Mouse (Mus musculus) small intestine, adult 2 months (tissue): ENCODE measurements at regions not wholly inside any gene's neighbourhood (a gene's known extent, or its start where the extent isn't known, plus 50 kb on each side); places are given as distances from the start of the nearest gene placed in this dataset.

ENCODE experiments used
- H3K27ac ChIP-seq: fragments of 200-500 bp; 2 replicates; pipeline ENCODE4 v1.5.1; 2012; ENCODE audit warnings: low read depth, low read length, control low read depth, inconsistent platforms; ENCODE audit not compliant: insufficient read depth
- H3K27me3 ChIP-seq: fragments of 200-500 bp; 2 replicates; pipeline ENCODE4 v1.6.1; 2012; ENCODE audit warnings: mild to moderate bottlenecking, moderate library complexity, low read length, inconsistent platforms; ENCODE audit not compliant: control insufficient read depth, insufficient read depth
- H3K36me3 ChIP-seq: fragments of 200-500 bp; 2 replicates; pipeline ENCODE4 v1.6.1; 2012; ENCODE audit warnings: mild to moderate bottlenecking, low read length, control low read depth, inconsistent platforms; ENCODE audit not compliant: control insufficient read depth, insufficient read depth
- H3K4me1 ChIP-seq: fragments of 200-500 bp; 2 replicates; pipeline ENCODE4 v1.6.1; 2012; ENCODE audit warnings: low read length, inconsistent platforms, mixed read lengths; ENCODE audit not compliant: control insufficient read depth, insufficient read depth, insufficient read length
- H3K4me3 ChIP-seq: fragments of 200-500 bp; 2 replicates; pipeline ENCODE4 v1.5.1; 2012; ENCODE audit warnings: low read depth, mild to moderate bottlenecking, control low read depth, inconsistent platforms, low read length, moderate library complexity
- CTCF ChIP-seq: fragments of 200-500 bp; IDR thresholded peaks from 2 replicates; pipeline ENCODE4 v1.5.1; 2012; ENCODE audit warnings: low read depth, mild to moderate bottlenecking, control low read depth, inconsistent platforms, low read length, moderate library complexity, mixed read lengths; ENCODE audit not compliant: insufficient replicate concordance, insufficient read length; ENCODE audit errors: extremely low read depth
- POLR2A ChIP-seq: fragments of 200-500 bp; IDR thresholded peaks from 2 replicates; pipeline ENCODE4 v1.6.1; 2012; ENCODE audit warnings: low read depth, mild to moderate bottlenecking, control low read depth, inconsistent platforms, low read length, moderate library complexity
- WGBS: fragments of 180-500 bp; shearing (Covaris S2); methylation state at CpG from one replicate; pipeline ENCODE4 v1.1.7; 2018; 5-methylcytosine and 5-hydroxymethylcytosine counted together

DNA sequence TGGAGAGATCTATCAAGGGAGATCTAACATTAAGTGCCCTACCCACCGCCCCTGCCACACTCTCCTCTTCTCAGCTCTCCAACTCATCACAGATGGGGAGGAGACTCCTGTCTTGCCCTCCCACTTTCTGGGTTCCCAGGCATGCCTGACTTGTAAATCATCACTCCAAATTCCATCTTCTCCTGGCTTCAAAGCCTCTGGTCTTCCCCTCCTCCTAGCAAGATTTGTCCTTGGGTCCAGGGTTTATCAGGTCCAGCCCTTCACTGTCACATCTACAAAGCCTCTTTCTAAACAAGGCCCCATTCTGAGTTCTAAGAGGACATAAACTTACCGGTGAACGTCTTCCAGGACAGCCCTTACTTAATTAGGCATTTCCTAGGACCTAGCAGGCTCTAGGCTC lies 73.3 kb upstream of the Col5a1 start:
- 37% methylated on average over 3 of the region's 3 CpGs for WGBS
- no peaks in the 10 kb centered on the region for H3K36me3 ChIP-seq
- H3K27ac ChIP-seq: no peak overlapping the region
- H3K4me3 ChIP-seq: no peak overlapping the region
- H3K4me1 ChIP-seq: no peaks in the 10 kb centered on the region
- no peaks in the 10 kb centered on the region for H3K27me3 ChIP-seq
- TF ChIP-seq CTCF: no peak
- TF ChIP-seq POLR2A: no peak

GRCm38 (mm10) chr2:27813370-27813769 lies 72.9 kb upstream of the Col5a1 start:
- no peak for TF ChIP-seq CTCF
- no peak for TF ChIP-seq POLR2A
- Histone ChIP-seq H3K27ac (no peak overlapping the region), H3K27me3 (no peaks in the 10 kb centered on the region), H3K4me3 (no peak overlapping the region), H3K4me1 (no peaks in the 10 kb centered on the region), H3K36me3 (no peaks in the 10 kb centered on the region)
- 61% methylated on average over 6 of the region's 6 CpGs for WGBS

DNA sequence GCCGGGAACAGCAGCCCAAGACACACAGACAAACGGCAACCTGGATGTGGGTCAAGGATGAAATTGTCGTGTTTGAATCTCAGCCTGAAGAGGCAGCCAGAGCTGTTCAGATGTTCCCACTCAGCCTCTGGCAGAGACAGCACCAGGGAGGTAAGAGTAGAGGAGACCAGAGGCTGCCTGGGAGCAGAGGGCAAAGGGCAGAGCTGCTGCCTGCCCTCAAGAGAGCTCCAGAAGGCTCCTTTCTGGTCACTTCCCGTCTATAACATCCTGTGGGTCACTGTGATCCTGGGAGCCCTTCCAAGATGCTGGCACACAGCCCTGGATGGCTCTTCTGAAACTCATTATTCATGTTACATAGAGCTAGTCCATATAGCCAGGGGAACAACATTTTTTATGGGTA lies 67.6 kb upstream of the Col5a1 start:
- WGBS: 35% methylated on average over 4 of the region's 4 CpGs
- H3K27me3 ChIP-seq: no peaks in the 10 kb centered on the region
- H3K4me3 ChIP-seq: no peak overlapping the region
- H3K36me3 ChIP-seq: no peaks in the 10 kb centered on the region
- H3K27ac ChIP-seq: no peak overlapping the region
- no peaks in the 10 kb centered on the region for H3K4me1 ChIP-seq
- TF ChIP-seq POLR2A (no peak), CTCF (no peak)

DNA sequence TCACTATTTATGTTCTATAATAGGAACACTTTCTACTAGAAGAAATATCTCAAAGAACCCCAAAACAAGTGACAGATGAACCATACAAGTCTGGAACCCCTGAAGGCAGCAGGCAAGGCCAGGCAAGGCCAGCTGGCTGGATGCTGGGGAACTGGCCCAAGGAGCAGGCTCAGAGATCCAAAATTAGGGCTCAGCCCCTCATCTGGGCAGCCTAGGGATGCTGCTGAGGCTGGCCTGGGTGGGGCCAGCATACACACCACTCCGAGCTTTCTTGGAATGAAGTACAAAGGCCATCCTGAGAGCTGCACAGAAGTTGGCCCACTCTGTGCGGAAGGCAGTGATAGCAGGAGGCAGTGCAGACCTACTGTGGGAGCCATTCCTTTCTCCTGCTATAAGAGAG lies 59.4 kb upstream of the Col5a1 start:
- WGBS: 49% methylated on average over 2 of the region's 2 CpGs
- Histone ChIP-seq H3K4me1 (no peaks in the 10 kb centered on the region), H3K27ac (no peak overlapping the region), H3K27me3 (no peaks in the 10 kb centered on the region), H3K36me3 (no peaks in the 10 kb centered on the region), H3K4me3 (no peak overlapping the region)
- TF ChIP-seq POLR2A (no peak), CTCF (no peak)

DNA sequence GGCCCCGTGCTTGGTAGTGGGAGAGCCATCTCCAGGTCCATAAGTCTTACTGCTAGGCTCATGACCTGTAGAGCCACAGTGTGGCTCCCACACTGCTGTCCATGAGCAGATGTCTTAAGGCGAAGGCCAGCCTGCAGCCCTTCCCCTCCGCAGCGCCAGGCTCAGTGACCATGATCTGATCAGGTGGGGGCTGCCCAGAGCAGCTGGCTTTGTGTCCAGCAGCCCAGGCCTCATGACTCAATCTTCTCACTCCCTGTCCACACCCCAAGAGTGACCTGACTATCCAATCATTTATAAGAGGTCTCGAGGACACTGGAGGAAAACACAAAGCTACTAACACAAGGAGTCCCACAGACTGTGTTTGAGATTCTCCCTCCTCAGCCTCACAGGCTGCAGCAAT lies 58.6 kb upstream of the Col5a1 start:
- Histone ChIP-seq H3K27ac (no peak overlapping the region), H3K4me1 (no peaks in the 10 kb centered on the region), H3K27me3 (no peaks in the 10 kb centered on the region), H3K4me3 (no peak overlapping the region), H3K36me3 (no peaks in the 10 kb centered on the region)
- 82% methylated on average over 5 of the region's 5 CpGs for WGBS
- no peak for TF ChIP-seq CTCF
- TF ChIP-seq POLR2A: no peak

DNA sequence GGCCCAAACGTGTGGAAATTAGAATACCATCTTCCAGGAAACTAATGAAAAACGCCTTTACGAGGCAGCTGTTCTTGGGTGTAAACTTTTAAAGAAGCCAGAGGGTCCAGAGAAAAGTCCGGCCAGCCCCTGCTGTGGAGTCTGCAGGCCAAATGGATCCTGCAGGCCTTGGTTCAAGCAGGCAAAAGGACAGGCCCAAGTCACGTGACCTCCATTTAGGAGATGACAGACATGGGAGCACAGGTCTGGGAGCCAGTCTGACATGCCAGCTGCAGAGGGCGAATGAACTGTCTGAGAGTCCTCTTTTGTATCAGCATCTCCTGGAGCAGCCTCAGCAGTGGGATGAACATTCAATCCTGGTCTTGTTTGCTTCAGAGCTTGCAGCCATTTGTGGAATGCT lies 58.0 kb upstream of the Col5a1 start:
- no peak for TF ChIP-seq CTCF
- TF ChIP-seq POLR2A: no peak
- no peak overlapping the region for H3K27ac ChIP-seq
- H3K4me3 ChIP-seq: no peak overlapping the region
- no peaks in the 10 kb centered on the region for H3K4me1 ChIP-seq
- no peaks in the 10 kb centered on the region for H3K36me3 ChIP-seq
- H3K27me3 ChIP-seq: no peaks in the 10 kb centered on the region
- WGBS: 69% methylated on average over 6 of the region's 6 CpGs

GRCm38 (mm10) chr2:27829551-27829950 lies 56.7 kb upstream of the Col5a1 start:
- TF ChIP-seq POLR2A (no peak), CTCF (no peak)
- Histone ChIP-seq H3K4me1 (no peaks in the 10 kb centered on the region), H3K27ac (no peak overlapping the region), H3K4me3 (no peak overlapping the region), H3K36me3 (no peaks in the 10 kb centered on the region), H3K27me3 (no peaks in the 10 kb centered on the region)
- 38% methylated on average over 5 of the region's 5 CpGs for WGBS

- H3K27me3 ChIP-seq: no peaks in the 10 kb centered on the region
Measured at GRCm38 (mm10) chr2:27834971-27835370, 51.3 kb upstream of the Col5a1 start.

More at GRCm38 (mm10) chr2:27834971-27835370, 51.3 kb upstream of the Col5a1 start:
- no peak overlapping the region for H3K27ac ChIP-seq
- TF ChIP-seq POLR2A (no peak), CTCF (no peak)
- no peaks in the 10 kb centered on the region for H3K4me1 ChIP-seq
- H3K36me3 ChIP-seq: no peaks in the 10 kb centered on the region
- 79% methylated on average over 4 of the region's 4 CpGs for WGBS
- no peak overlapping the region for H3K4me3 ChIP-seq
